ENCODE assay signal across 10 mouse cellular contexts in the genomic region with DNA sequence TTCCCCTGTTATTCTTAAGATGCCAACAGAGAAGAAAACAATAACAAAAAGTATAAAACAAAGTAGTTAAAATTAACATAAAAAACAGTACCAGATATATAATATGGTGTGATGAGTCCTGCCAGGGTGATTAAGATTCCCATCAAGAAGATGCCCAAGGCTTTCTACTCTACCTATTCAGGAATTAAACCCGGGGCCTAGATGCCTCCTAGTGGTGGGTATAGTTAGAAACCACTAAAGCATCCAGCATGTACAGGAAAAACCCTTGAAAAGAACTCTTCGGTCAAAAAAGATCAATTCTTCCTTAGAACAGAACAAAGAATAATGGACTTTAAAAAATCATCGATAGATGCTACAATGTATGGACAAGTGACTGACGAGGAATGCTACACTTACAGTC. TPM values are rescaled to one million over a fixed set of nuclear protein-coding genes. Genes with fewer than 3 reads are reported as not detected.
A peak's percentile ranks its signal among the peaks of the same experiment; 100 is the strongest.
DNase-seq lines count a peak whose midpoint lies in the region; ATAC-seq and TF ChIP-seq lines count a peak whose summit lies in the region.
"Had no signal": no experiment of that assay in that cellular context is flagged by ENCODE, and none has a peak within 500 bp of the region (broad histone marks: within the 10 kb centered on the region; RNA-seq: fewer than 3 reads in every experiment).

No protein-coding gene starts in this region.

- H3K4me1 ChIP-seq in heart, postnatal 0 days (ENCODE audit: control insufficient read depth, insufficient read depth): no peaks in the 10 kb centered on the region
- no peaks in the 10 kb centered on the region for H3K4me1 ChIP-seq in lung, embryonic 14.5 days (ENCODE audit: insufficient read depth)
- no peaks in the 10 kb centered on the region for H3K4me1 ChIP-seq in lung, adult 2 months (ENCODE audit: control insufficient read depth, insufficient read depth, low read length)
- H3K4me1 ChIP-seq: forebrain, embryonic 13.5 days; heart, embryonic 13.5 days had no signal

- DNase-seq in heart, postnatal 0 days (ENCODE audit: low spot score): peak; percentile 21
- DNase-seq in heart, adult 11 months: no peak
- DNase-seq in lung, embryonic 14.5 days: peak; percentile 44
- no peak for DNase-seq in lung, adult 2 months
- peak; percentile 34 for DNase-seq in NIH3T3 (ENCODE audit: low read depth)
- DNase-seq in induced T-regulatory cell, adult 2 months (ENCODE audit: low read depth): peak; percentile 56
- no peak for DNase-seq in neural tube, embryonic 10.5 days (ENCODE audit: extremely low spot score, low spot score)
- DNase-seq: kidney, adult 18-20 months had no signal

- peaks cover 44% of the 10 kb centered on the region for H3K36me3 ChIP-seq in heart, postnatal 0 days (replicated peaks; ENCODE audit: control insufficient read depth, insufficient read depth, low read length)
- H3K36me3 ChIP-seq in lung, embryonic 14.5 days (ENCODE audit: insufficient read depth): peaks cover 41% of the 10 kb centered on the region

- no peak for ATAC-seq in heart, postnatal 0 days (ENCODE audit: insufficient read depth, low read depth)
- ATAC-seq in lung, embryonic 14.5 days (ENCODE audit: insufficient read depth): no peak
- ATAC-seq: forebrain, embryonic 13.5 days had no signal

- no peak for TF ChIP-seq POLR2A in lung, adult 2 months (IDR thresholded peaks at IDR 0.05; ENCODE audit: borderline replicate concordance, extremely low read depth, low read depth, low read length)

- H3K4me3 ChIP-seq in heart, postnatal 0 days (ENCODE audit: low read depth, low read length): no peak overlapping the region
- H3K4me3 ChIP-seq in lung, embryonic 14.5 days (ENCODE audit: low read depth, low read length): no peak overlapping the region
- H3K4me3 ChIP-seq in lung, adult 2 months (replicated peaks; ENCODE audit: extremely low read depth, low read depth, low read length): no peak overlapping the region
- H3K4me3 ChIP-seq: forebrain, embryonic 13.5 days; heart, embryonic 13.5 days had no signal

- no peaks in the 10 kb centered on the region for H3K9me3 ChIP-seq in heart, postnatal 0 days (replicated peaks; ENCODE audit: control insufficient read depth, low read length)
- no peaks in the 10 kb centered on the region for H3K9me3 ChIP-seq in lung, embryonic 14.5 days (ENCODE audit: low read depth, low read length)
- H3K9me3 ChIP-seq: forebrain, embryonic 13.5 days; heart, embryonic 13.5 days had no signal

- TF ChIP-seq EP300 in heart, postnatal 0 days (IDR thresholded peaks at IDR 0.05; ENCODE audit: low read depth): no peak

- no peak overlapping the region for H3K27ac ChIP-seq in heart, postnatal 0 days (ENCODE audit: low read depth)
- H3K27ac ChIP-seq in lung, embryonic 14.5 days (ENCODE audit: low read depth): no peak overlapping the region
- H3K27ac ChIP-seq: forebrain, embryonic 13.5 days; heart, embryonic 13.5 days had no signal

- no peaks in the 10 kb centered on the region for H3K27me3 ChIP-seq in heart, postnatal 0 days (ENCODE audit: control insufficient read depth, insufficient read depth, low read length)
- H3K27me3 ChIP-seq in lung, embryonic 14.5 days (ENCODE audit: insufficient read depth, low read length): no peaks in the 10 kb centered on the region
- H3K27me3 ChIP-seq: forebrain, embryonic 13.5 days; heart, embryonic 13.5 days had no signal

- no peak overlapping the region for H3K4me2 ChIP-seq in heart, postnatal 0 days (ENCODE audit: low read depth, low read length)
- no peak overlapping the region for H3K4me2 ChIP-seq in lung, embryonic 14.5 days
- H3K4me2 ChIP-seq: forebrain, embryonic 13.5 days; heart, embryonic 13.5 days had no signal

- TF ChIP-seq CTCF in heart, postnatal 0 days (IDR thresholded peaks at IDR 0.05; ENCODE audit: low read depth): peak; percentile 53
- TF ChIP-seq CTCF in lung, embryonic 14.5 days (IDR thresholded peaks at IDR 0.05; ENCODE audit: low read depth): peak; percentile 52
- no peak for TF ChIP-seq CTCF in lung, adult 2 months (IDR thresholded peaks at IDR 0.05; ENCODE audit: insufficient read depth, low read length)

- 73% methylated on average over 4 of the region's 4 CpGs for WGBS in heart, postnatal 0 days
- WGBS in lung, embryonic 14.5 days: 85% methylated on average over 4 of the region's 4 CpGs
- 76% methylated on average over 4 of the region's 4 CpGs for WGBS in lung, adult 2 months

- H3K9ac ChIP-seq in heart, postnatal 0 days (replicated peaks; ENCODE audit: low read depth, low read length): no peak overlapping the region
- no peak overlapping the region for H3K9ac ChIP-seq in lung, embryonic 14.5 days
- H3K9ac ChIP-seq: forebrain, embryonic 13.5 days; heart, embryonic 13.5 days had no signal

RNA-seq across cellular contexts. Expression of a gene that starts 49.4 kb away (rescaled TPM):
- 20.1 and 33.2 TPM in 2 replicates for total RNA-seq in heart, postnatal 0 days (2014; rRNA removed; ENCODE audit: low replicate concordance)
- polyA plus RNA-seq in heart, postnatal 0 days (2015; fragmentation: Nextera tagmentation; extraction: Ambion mirVana): 8.8 and 9.1 TPM in 2 replicates
- 45.5 and 47.4 TPM in 2 replicates for polyA plus RNA-seq in lung, embryonic 14.5 days (2014; fragmentation: Nextera tagmentation; extraction: Ambion mirVana)
- polyA plus RNA-seq in lung, adult 2 months (2012; rRNA removed): 18.9 and 20.2 TPM in 2 replicates

Comparison
In these comparisons a context has a peak if more than half of its experiments do, and no peak if none do; other contexts are left out.
1. DNase-seq: peak in heart, postnatal 0 days (single experiment), lung, embryonic 14.5 days (single experiment), NIH3T3 (single experiment) and induced T-regulatory cell, adult 2 months (single experiment); none in heart, adult 11 months (single experiment), lung, adult 2 months (single experiment) and neural tube, embryonic 10.5 days (single experiment).